Mouse (Mus musculus): ENCODE measurements around the gene Flot1. TPM values are rescaled to one million over a fixed set of nuclear protein-coding genes. Genes with fewer than 3 reads are reported as not detected.

The Flot1 gene
- total and polyA plus RNA-seq, 3 experiments, result 68.5 to 93.5 (median 84.9) TPM

GRCm38 (mm10) chr17:35813245-35813647 lies 9.8 kb upstream of the Flot1 start:
- DNase-seq (ENCODE audit: low spot score), result no peak
- H3K4me1 ChIP-seq (ENCODE audit: insufficient read depth, low read depth, low read length), result peaks cover 65% of the 10 kb centered on the region
- TF ChIP-seq POLR2AphosphoS5 (IDR thresholded peaks at IDR 0.05; ENCODE audit: insufficient replicate concordance, low read depth, low read length) (no peak), GATA2 (IDR thresholded peaks at IDR 0.05; ENCODE audit: borderline replicate concordance, low read depth, low read length) (no peak)
- no peaks in the 10 kb centered on the region for H3K36me3 ChIP-seq (replicated peaks)
- ATAC-seq (ENCODE audit: extremely low read depth, insufficient number of reproducible peaks, low FRiP score, poor library complexity, severe bottlenecking), result no peak
- H3K4me3 ChIP-seq (ENCODE audit: low read depth, low read length), result no peak overlapping the region
- no peaks in the 10 kb centered on the region for H3K27me3 ChIP-seq (ENCODE audit: insufficient read depth, low read length)
- no peaks in the 10 kb centered on the region for H3K9me3 ChIP-seq (replicated peaks)

DNA sequence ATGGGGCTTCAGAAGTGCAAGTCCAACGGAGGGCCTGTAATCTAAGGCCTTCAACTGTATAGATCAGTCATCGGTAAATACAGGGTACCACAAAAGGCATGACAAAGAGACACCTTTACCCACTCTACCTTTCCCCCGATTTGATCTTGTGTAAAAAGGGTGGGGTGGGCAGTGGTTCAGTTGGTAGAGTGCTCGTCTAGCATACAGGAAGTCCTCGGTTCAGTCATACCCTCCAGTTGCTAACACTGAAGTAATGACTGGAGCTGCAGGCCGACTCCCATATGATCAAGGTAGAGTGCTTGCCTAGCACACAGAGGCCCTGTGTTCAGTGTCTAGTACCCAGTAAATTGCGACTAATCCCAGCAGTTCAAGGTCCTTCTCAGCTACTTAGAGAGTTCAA lies 9.4 kb upstream of the Flot1 start:
- TF ChIP-seq GATA2 (IDR thresholded peaks at IDR 0.05; ENCODE audit: borderline replicate concordance, low read depth, low read length) (no peak), CTCF (IDR thresholded peaks at IDR 0.05; ENCODE audit: low read depth, low read length) (no peak)
- no peak for ATAC-seq (ENCODE audit: extremely low read depth, insufficient number of reproducible peaks, low FRiP score, poor library complexity, severe bottlenecking)
- Histone ChIP-seq H3K4me3 (ENCODE audit: low read depth, low read length) (no peak overlapping the region), H3K4me1 (ENCODE audit: insufficient read depth, low read depth, low read length) (peaks cover 62% of the 10 kb centered on the region), H3K9me3 (replicated peaks) (no peaks in the 10 kb centered on the region), H3K27me3 (ENCODE audit: insufficient read depth, low read length) (no peaks in the 10 kb centered on the region), H3K36me3 (replicated peaks) (no peaks in the 10 kb centered on the region)
- DNase-seq (ENCODE audit: low spot score), result no peak

DNA sequence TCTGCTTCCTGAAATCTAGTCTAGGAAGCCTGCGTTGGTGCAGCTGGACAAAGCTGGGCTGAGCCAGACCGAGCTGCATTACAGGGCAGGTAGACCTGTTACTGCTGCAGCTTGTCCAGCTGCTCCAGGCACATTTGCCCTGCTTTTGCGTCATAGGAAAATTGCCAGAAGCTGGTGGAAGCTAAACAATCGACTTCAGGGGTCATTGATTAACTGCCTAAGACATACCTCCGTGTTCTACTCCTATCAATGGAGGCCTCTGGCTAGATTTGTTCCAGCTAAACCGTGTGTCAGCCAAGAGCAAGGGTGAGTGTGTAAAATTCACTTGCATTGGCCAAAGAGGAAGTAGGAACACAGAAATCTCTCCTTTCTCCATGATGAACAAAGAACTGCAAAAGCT lies 8.4 kb upstream of the Flot1 start:
- no peaks in the 10 kb centered on the region for H3K27me3 ChIP-seq (ENCODE audit: insufficient read depth, low read length)
- DNase-seq (ENCODE audit: low spot score) (no peak), ATAC-seq (ENCODE audit: extremely low read depth, insufficient number of reproducible peaks, low FRiP score, poor library complexity, severe bottlenecking) (no peak)
- no peak overlapping the region for H3K4me3 ChIP-seq (ENCODE audit: low read depth, low read length)
- H3K4me1 ChIP-seq (ENCODE audit: insufficient read depth, low read depth, low read length), result peaks cover 68% of the 10 kb centered on the region
- H3K9me3 ChIP-seq (replicated peaks), result no peaks in the 10 kb centered on the region
- H3K36me3 ChIP-seq (replicated peaks), result no peaks in the 10 kb centered on the region
- TF ChIP-seq GATA2 (IDR thresholded peaks at IDR 0.05; ENCODE audit: borderline replicate concordance, low read depth, low read length), result no peak
- no peak for TF ChIP-seq GATA1 (IDR thresholded peaks at IDR 0.05; ENCODE audit: borderline replicate concordance, low read length)
- TF ChIP-seq CTCF (IDR thresholded peaks at IDR 0.05; ENCODE audit: low read depth, low read length), result no peak
- TF ChIP-seq POLR2AphosphoS5 (IDR thresholded peaks at IDR 0.05; ENCODE audit: insufficient replicate concordance, low read depth, low read length), result no peak
- TF ChIP-seq TAL1 (conservative IDR thresholded peaks at IDR 0.05; ENCODE audit: low read depth, low read length), result no peak

GRCm38 (mm10) chr17:35815836-35816235 lies 7.2 kb upstream of the Flot1 start:
- Histone ChIP-seq H3K4me1 (ENCODE audit: insufficient read depth, low read depth, low read length) (peaks cover 70% of the 10 kb centered on the region), H3K9me3 (replicated peaks) (no peaks in the 10 kb centered on the region), H3K4me3 (ENCODE audit: low read depth, low read length) (no peak overlapping the region), H3K27me3 (ENCODE audit: insufficient read depth, low read length) (no peaks in the 10 kb centered on the region), H3K36me3 (replicated peaks) (no peaks in the 10 kb centered on the region)
- DNase-seq (ENCODE audit: low spot score) (no peak), ATAC-seq (ENCODE audit: extremely low read depth, insufficient number of reproducible peaks, low FRiP score, poor library complexity, severe bottlenecking) (no peak)
- TF ChIP-seq CTCF (IDR thresholded peaks at IDR 0.05; ENCODE audit: low read depth, low read length) (no peak), GATA2 (IDR thresholded peaks at IDR 0.05; ENCODE audit: borderline replicate concordance, low read depth, low read length) (no peak), POLR2AphosphoS5 (IDR thresholded peaks at IDR 0.05; ENCODE audit: insufficient replicate concordance, low read depth, low read length) (no peak), TAL1 (conservative IDR thresholded peaks at IDR 0.05; ENCODE audit: low read depth, low read length) (no peak), GATA1 (IDR thresholded peaks at IDR 0.05; ENCODE audit: borderline replicate concordance, low read length) (no peak)

DNA sequence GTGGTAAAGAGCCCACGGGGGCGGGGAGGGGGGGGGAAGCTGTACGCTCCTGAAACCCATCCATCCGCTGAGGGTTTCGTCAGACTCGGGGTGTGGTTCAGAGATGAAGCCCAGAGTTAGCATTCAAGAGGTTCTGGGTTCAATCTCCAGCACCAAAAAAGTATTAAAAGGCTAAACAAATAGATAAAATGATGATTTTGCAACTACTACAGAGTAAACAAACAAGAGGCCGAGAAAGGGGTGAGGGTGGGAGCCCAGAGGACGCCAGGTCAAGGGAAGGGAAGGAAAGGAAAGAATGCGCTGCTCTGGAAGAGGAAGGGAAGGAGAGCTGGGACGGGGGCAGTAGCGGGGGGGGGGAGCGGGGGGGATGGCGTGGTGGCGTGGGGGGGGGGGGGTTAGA lies 6.3 kb upstream of the Flot1 start:
- peaks cover 69% of the 10 kb centered on the region for H3K4me1 ChIP-seq (ENCODE audit: insufficient read depth, low read depth, low read length)
- no peak overlapping the region for H3K4me3 ChIP-seq (ENCODE audit: low read depth, low read length)
- DNase-seq (ENCODE audit: low spot score), result no peak
- no peaks in the 10 kb centered on the region for H3K27me3 ChIP-seq (ENCODE audit: insufficient read depth, low read length)
- no peaks in the 10 kb centered on the region for H3K36me3 ChIP-seq (replicated peaks)
- TF ChIP-seq GATA1 (IDR thresholded peaks at IDR 0.05; ENCODE audit: borderline replicate concordance, low read length), result no peak
- no peak for TF ChIP-seq CTCF (IDR thresholded peaks at IDR 0.05; ENCODE audit: low read depth, low read length)
- no peak for TF ChIP-seq POLR2AphosphoS5 (IDR thresholded peaks at IDR 0.05; ENCODE audit: insufficient replicate concordance, low read depth, low read length)
- TF ChIP-seq TAL1 (conservative IDR thresholded peaks at IDR 0.05; ENCODE audit: low read depth, low read length), result no peak
- TF ChIP-seq GATA2 (IDR thresholded peaks at IDR 0.05; ENCODE audit: borderline replicate concordance, low read depth, low read length), result no peak
- H3K9me3 ChIP-seq (replicated peaks), result no peaks in the 10 kb centered on the region
- no peak for ATAC-seq (ENCODE audit: extremely low read depth, insufficient number of reproducible peaks, low FRiP score, poor library complexity, severe bottlenecking)

DNA sequence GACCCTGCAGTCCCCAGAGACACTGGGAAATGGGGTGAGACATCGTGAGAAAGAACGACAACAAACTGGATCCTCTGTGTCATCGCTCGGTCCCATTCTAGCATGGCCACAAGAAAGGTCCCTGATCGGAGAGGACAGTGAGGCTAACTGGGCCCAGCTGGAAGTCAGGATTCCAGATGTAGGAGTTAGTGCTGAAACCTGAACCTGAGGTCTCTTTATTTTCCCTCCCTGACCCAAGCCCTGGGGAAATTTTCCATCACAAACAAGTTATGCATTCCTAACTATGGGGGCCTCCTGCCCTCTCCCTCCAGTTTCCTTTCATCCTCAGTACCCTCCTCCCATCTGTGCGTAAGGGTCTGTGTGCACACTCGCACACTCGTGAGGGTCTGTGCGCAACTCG lies 5.8 kb upstream of the Flot1 start:
- Histone ChIP-seq H3K27me3 (ENCODE audit: insufficient read depth, low read length) (no peaks in the 10 kb centered on the region), H3K4me3 (ENCODE audit: low read depth, low read length) (no peak overlapping the region), H3K9me3 (replicated peaks) (no peaks in the 10 kb centered on the region), H3K36me3 (replicated peaks) (peaks cover 3% of the 10 kb centered on the region), H3K4me1 (ENCODE audit: insufficient read depth, low read depth, low read length) (peaks cover 67% of the 10 kb centered on the region)
- no peak for TF ChIP-seq GATA2 (IDR thresholded peaks at IDR 0.05; ENCODE audit: borderline replicate concordance, low read depth, low read length)
- no peak for TF ChIP-seq CTCF (IDR thresholded peaks at IDR 0.05; ENCODE audit: low read depth, low read length)
- no peak for DNase-seq (ENCODE audit: low spot score)
- no peak for ATAC-seq (ENCODE audit: extremely low read depth, insufficient number of reproducible peaks, low FRiP score, poor library complexity, severe bottlenecking)

DNA sequence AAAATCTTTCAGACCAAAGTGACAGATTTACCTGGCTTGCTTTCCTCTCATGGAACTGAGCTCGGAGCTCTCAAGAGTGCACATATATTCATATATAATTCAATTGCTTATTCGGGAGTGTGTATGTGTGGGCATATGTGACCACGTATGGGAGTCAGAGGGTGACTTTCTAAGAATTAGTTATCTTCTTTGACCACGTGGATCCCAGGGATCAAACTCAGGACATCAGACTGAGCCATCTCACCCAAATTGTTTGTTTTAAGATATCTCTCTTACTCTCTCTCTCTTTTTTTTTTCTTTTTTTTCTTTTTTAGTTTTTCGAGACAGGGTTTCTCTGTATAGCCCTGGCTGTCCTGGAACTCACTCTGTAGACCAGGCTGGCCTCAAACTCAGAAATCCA lies 2.9 kb upstream of the Flot1 start:
- no peak for ATAC-seq (ENCODE audit: extremely low read depth, insufficient number of reproducible peaks, low FRiP score, poor library complexity, severe bottlenecking)
- no peak overlapping the region for H3K4me3 ChIP-seq (ENCODE audit: low read depth, low read length)
- H3K9me3 ChIP-seq (replicated peaks), result peaks cover 8% of the 10 kb centered on the region
- DNase-seq (ENCODE audit: low spot score), result no peak
- TF ChIP-seq TAL1 (conservative IDR thresholded peaks at IDR 0.05; ENCODE audit: low read depth, low read length) (no peak), GATA2 (IDR thresholded peaks at IDR 0.05; ENCODE audit: borderline replicate concordance, low read depth, low read length) (no peak), GATA1 (IDR thresholded peaks at IDR 0.05; ENCODE audit: borderline replicate concordance, low read length) (no peak), CTCF (IDR thresholded peaks at IDR 0.05; ENCODE audit: low read depth, low read length) (no peak)
- H3K27me3 ChIP-seq (ENCODE audit: insufficient read depth, low read length), result no peaks in the 10 kb centered on the region
- peaks cover 16% of the 10 kb centered on the region for H3K36me3 ChIP-seq (replicated peaks)
- H3K4me1 ChIP-seq (ENCODE audit: insufficient read depth, low read depth, low read length), result peaks cover 58% of the 10 kb centered on the region

All from G1E (cell line).